Mouse (Mus musculus) ES-E14 (cell line): Measurements from ENCODE around the gene Hipk2.

ENCODE experiments used
- ZC3H11A ChIP-seq: IDR thresholded peaks from 2 replicates; pipeline ENCODE4 v1.6.1; 2012; ENCODE audit warnings: low read depth, mild to moderate bottlenecking, inconsistent platforms, low read length, borderline replicate concordance
- ZNF384 ChIP-seq: IDR thresholded peaks from 2 replicates; pipeline ENCODE4 v1.6.1; 2012; ENCODE audit warnings: low read depth, low read length, inconsistent platforms

GRCm38 (mm10) chr6:38881468-38881867 lies 5.5 kb upstream of the Hipk2 start:
- no peak for TF ChIP-seq ZC3H11A
- no peak for TF ChIP-seq ZNF384
